Mouse (Mus musculus) megakaryocyte, embryonic 14.5 days (primary cell): ENCODE measurements at regions not wholly inside any gene's neighbourhood (a gene's known extent, or its start where the extent isn't known, plus 50 kb on each side); places are given as distances from the start of the nearest gene placed in this dataset.

Experiments
- FLI1 ChIP-seq: IDR thresholded peaks from 2 replicates; pipeline ENCODE4 v1.6.1; 2012; ENCODE audit warnings: low read length, inconsistent platforms, mixed read lengths
- GATA1 ChIP-seq: IDR thresholded peaks from 3 replicates; pipeline ENCODE4 v1.6.1; 2012; ENCODE audit warnings: mixed read lengths, low read length, inconsistent platforms, borderline replicate concordance

DNA sequence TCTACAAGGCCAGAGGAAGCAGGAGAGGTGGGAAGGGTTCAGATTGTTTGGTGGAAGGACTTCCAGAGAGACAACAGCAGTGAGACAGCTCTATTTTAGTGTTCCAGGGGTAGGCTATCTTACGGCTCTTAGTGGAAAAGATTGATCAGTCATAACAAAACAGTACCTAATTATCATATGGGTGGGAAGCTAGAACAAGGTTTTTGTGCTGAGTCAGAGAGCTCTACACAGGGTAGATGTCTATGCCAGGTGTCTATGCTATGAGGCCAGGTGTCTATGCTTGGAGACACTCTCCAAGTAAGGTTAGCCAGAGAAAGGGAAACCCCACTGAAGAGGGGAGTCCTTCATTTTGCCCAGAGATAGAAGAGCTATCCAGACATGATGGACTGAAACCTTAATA, 143.9 kb downstream of the Tmem26 start:
- TF ChIP-seq GATA1: no peak
- no peak for TF ChIP-seq FLI1
